Mouse (Mus musculus) liver, postnatal 0 days (tissue): ENCODE results near the gene Mboat2. TPM values are rescaled to one million over a fixed set of nuclear protein-coding genes. Genes with fewer than 3 reads are reported as not detected.

Experiments used
- ATAC-seq: fragments of 200-750 bp; cut with Nextera tagmentation; 2 replicates; pipeline ENCODE4 v1.8.0; 2017; ENCODE audit warnings: mild to moderate bottlenecking, moderate library complexity
- DNase-seq: peaks from one replicate; pipeline ENCODE4 v3.0.0-alpha.2; 2016
- H3K27ac ChIP-seq: fragments of 300-500 bp; sonication (generic); 2 replicates; pipeline ENCODE4 v1.5.1; 2014; ENCODE audit warnings: antibody characterized with exemption, moderate library complexity, mild to moderate bottlenecking, low read depth
- H3K27me3 ChIP-seq: fragments of 300-500 bp; sonication (generic); 2 replicates; pipeline ENCODE4 v1.6.1; 2014; ENCODE audit warnings: low read length, control low read depth, mixed read lengths; ENCODE audit not compliant: insufficient read depth
- H3K36me3 ChIP-seq: fragments of 300-500 bp; sonication (generic); replicated peaks from 2 replicates; pipeline ENCODE4 v1.6.1; 2014; ENCODE audit warnings: mild to moderate bottlenecking, control low read depth, low read length, moderate library complexity, mixed read lengths; ENCODE audit not compliant: insufficient read depth
- H3K4me1 ChIP-seq: fragments of 300-500 bp; sonication (generic); 2 replicates; pipeline ENCODE4 v1.6.1; 2014; ENCODE audit warnings: antibody characterized with exemption, mild to moderate bottlenecking, control low read depth; ENCODE audit not compliant: insufficient read depth
- H3K4me2 ChIP-seq: fragments of 300-500 bp; sonication (generic); 2 replicates; pipeline ENCODE4 v1.6.1; 2014; ENCODE audit warnings: low read depth, mild to moderate bottlenecking, low read length, moderate library complexity, mixed read lengths
- H3K4me3 ChIP-seq: fragments of 300-500 bp; sonication (generic); 2 replicates; pipeline ENCODE4 v1.5.1; 2014; ENCODE audit warnings: low read depth, low read length
- H3K9ac ChIP-seq: fragments of 300-500 bp; sonication (generic); replicated peaks from 2 replicates; pipeline ENCODE4 v1.6.1; 2014; ENCODE audit warnings: mild to moderate bottlenecking, moderate library complexity
- H3K9me3 ChIP-seq: fragments of 300-500 bp; sonication (generic); 2 replicates; pipeline ENCODE4 v1.6.1; 2016; ENCODE audit warnings: mild to moderate bottlenecking, control low read depth, low read length, mixed read lengths
- CTCF ChIP-seq: sonication (generic); IDR thresholded peaks from 2 replicates; pipeline ENCODE4 v1.5.1; 2016; ENCODE audit warnings: antibody characterized with exemption, low read depth
- EP300 ChIP-seq: IDR thresholded peaks from 2 replicates; pipeline ENCODE4 v1.6.1; 2016; ENCODE audit warnings: antibody characterized with exemption, low read depth, mild to moderate bottlenecking
- WGBS: fragments of 180-500 bp; shearing (Covaris S2); extraction: QIAGEN DNeasy Blood & Tissue Kit; methylation state at CpG from one replicate; pipeline ENCODE4 v1.1.7; 2014; ENCODE audit not compliant: insufficient replicate concordance; 5-methylcytosine and 5-hydroxymethylcytosine counted together
- polyA plus RNA-seq: library from polyadenylated mRNA; unstranded; fragments of >200 nt; fragmentation: Nextera tagmentation; extraction: Ambion mirVana; gene quantifications from 2 replicates; pipeline ENCODE4 v1.2.1, GENCODE M21; 2015

The Mboat2 gene
- polyA plus RNA-seq, 1 experiment from 2014 or later = 2.0 TPM

DNA sequence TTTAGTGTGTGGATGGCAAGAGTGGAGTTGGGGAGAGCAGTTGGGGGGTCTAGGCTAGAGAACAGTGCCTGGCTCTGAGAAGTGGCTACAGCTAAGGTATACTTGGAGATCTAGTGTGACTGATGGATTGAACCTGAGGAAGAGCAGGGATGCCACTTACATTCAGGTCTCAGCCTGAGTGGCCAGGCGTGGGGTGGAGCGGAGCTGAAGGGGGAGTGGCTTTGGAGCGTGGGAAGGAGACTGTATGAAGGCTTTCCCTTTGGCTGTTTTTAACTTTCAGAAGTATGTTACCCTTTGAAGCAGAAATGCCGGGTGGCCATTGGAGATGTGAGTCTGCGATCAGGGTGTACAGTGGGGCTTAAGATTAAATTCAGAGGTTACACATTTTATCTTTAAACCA is 26.7 kb downstream of the Mboat2 start:
- no peak overlapping the region for H3K9ac ChIP-seq
- no peaks in the 10 kb centered on the region for H3K36me3 ChIP-seq
- DNase-seq = no peak
- H3K4me2 ChIP-seq = no peak overlapping the region
- no peak overlapping the region for H3K4me3 ChIP-seq
- H3K27me3 ChIP-seq = no peaks in the 10 kb centered on the region
- ATAC-seq = no peak
- TF ChIP-seq CTCF (no peak), EP300 (no peak)
- H3K27ac ChIP-seq = no peak overlapping the region
- H3K9me3 ChIP-seq = no peaks in the 10 kb centered on the region
- no peaks in the 10 kb centered on the region for H3K4me1 ChIP-seq
- WGBS = 73% methylated on average over 5 of the region's 5 CpGs

DNA sequence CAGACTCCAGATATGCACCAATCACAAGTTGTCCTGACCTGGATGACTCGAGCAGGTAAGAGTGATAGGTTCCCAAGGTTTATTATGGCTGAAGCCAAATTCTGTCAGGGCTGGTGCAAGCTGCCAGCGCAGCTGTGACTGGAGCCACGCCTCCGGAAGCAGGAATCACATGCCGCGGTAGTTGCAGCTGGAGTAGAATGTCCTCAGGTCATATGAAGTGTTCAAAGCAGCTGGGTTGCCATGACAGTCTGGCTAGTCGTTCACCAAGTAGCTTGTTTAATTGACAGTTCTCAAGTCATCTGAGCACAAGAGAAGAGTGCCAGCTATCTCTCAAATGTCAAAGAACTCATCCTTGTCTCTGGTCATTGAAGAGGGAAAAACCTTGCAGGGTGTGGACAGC is 28.7 kb downstream of the Mboat2 start:
- DNase-seq (no peak), ATAC-seq (no peak)
- Histone ChIP-seq H3K27ac (no peak overlapping the region), H3K36me3 (no peaks in the 10 kb centered on the region), H3K4me3 (no peak overlapping the region), H3K4me2 (no peak overlapping the region), H3K9me3 (no peaks in the 10 kb centered on the region), H3K9ac (no peak overlapping the region), H3K4me1 (no peaks in the 10 kb centered on the region), H3K27me3 (no peaks in the 10 kb centered on the region)
- 82% methylated on average over 7 of the region's 7 CpGs for WGBS
- TF ChIP-seq EP300 (no peak), CTCF (no peak)

DNA sequence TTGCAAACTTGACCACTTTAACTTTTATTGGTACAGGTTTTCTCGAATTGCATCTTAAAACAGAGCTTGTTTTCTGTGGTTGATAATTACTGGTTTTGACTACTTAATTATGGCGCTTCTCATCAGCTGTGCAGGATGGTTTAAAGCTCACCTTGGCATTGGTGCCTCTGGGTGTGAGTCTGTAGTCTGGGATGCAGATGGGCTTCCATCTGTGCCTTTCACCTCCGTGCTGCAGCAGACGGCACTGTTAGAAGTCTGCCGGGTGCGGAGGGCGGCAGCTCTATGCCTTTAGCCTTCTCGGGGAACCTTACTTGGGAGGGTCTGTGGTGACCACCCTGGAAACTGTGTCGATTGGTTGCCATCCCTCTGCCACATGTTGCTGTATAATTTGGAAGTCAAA is 29.8 kb downstream of the Mboat2 start:
- no peak for TF ChIP-seq EP300
- TF ChIP-seq CTCF = no peak
- DNase-seq (no peak), ATAC-seq (no peak)
- 86% methylated on average over 9 of the region's 9 CpGs for WGBS
- Histone ChIP-seq H3K27ac (no peak overlapping the region), H3K4me2 (no peak overlapping the region), H3K27me3 (no peaks in the 10 kb centered on the region), H3K4me3 (no peak overlapping the region), H3K36me3 (no peaks in the 10 kb centered on the region), H3K9me3 (no peaks in the 10 kb centered on the region), H3K9ac (no peak overlapping the region), H3K4me1 (no peaks in the 10 kb centered on the region)

DNA sequence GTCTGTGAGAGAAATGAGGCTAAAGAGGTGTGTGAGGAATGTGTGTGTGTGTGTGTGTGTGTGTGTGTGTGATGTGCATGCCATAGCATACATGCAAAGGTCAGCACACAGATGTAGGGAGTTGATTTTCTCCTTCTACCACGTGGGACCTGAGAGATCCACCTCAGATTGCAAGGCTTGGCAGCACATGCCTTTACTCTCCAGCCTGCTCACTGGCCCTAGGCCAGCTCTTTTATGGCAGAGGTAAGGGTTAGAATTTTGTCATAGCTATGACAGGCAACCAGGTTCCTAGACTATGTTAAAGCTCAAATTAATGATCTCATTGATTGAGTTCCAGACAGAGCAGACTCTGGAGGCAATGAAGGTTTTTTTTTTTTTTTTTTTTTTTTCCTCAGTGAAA is 33.1 kb downstream of the Mboat2 start:
- H3K27me3 ChIP-seq = no peaks in the 10 kb centered on the region
- ATAC-seq (no peak), DNase-seq (no peak)
- no peaks in the 10 kb centered on the region for H3K4me1 ChIP-seq
- H3K36me3 ChIP-seq = no peaks in the 10 kb centered on the region
- H3K9me3 ChIP-seq = no peaks in the 10 kb centered on the region
- no peak for TF ChIP-seq CTCF
- no peak for TF ChIP-seq EP300
- H3K4me2 ChIP-seq = no peak overlapping the region
- H3K4me3 ChIP-seq = no peak overlapping the region
- no peak overlapping the region for H3K27ac ChIP-seq
- H3K9ac ChIP-seq = no peak overlapping the region
- 48% methylated on average over 1 of the region's 1 CpGs for WGBS

DNA sequence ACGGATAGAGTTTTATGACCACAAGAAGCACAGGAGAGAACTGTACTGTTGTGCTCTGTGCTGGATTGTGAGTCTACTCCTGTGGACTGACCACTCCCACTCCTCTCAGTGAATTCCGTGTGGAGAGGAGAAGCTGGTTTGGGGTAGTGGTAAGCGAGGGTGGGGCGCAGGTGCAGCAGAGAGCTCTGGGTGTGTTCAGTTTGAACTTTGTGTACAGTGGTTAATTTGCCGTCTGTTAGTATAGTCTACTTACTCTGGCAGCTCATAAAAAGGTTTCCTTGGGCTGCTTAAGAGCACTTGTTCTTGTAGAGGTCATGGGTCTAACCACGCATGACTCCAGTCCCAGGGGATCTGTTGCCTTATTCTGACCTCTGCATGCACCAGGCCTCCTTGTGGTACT is 36.0 kb downstream of the Mboat2 start:
- no peaks in the 10 kb centered on the region for H3K27me3 ChIP-seq
- no peak overlapping the region for H3K27ac ChIP-seq
- 67% methylated on average over 6 of the region's 6 CpGs for WGBS
- no peaks in the 10 kb centered on the region for H3K9me3 ChIP-seq
- ATAC-seq (no peak), DNase-seq (no peak)
- no peak overlapping the region for H3K4me3 ChIP-seq
- H3K4me1 ChIP-seq = 0 out of 2 replicates have a peak, but pooled peaks cover 2% of the 10 kb centered on the region
- H3K4me2 ChIP-seq = no peak overlapping the region
- H3K9ac ChIP-seq = no peak overlapping the region
- H3K36me3 ChIP-seq = no peaks in the 10 kb centered on the region
- TF ChIP-seq EP300 = no peak
- no peak for TF ChIP-seq CTCF

DNA sequence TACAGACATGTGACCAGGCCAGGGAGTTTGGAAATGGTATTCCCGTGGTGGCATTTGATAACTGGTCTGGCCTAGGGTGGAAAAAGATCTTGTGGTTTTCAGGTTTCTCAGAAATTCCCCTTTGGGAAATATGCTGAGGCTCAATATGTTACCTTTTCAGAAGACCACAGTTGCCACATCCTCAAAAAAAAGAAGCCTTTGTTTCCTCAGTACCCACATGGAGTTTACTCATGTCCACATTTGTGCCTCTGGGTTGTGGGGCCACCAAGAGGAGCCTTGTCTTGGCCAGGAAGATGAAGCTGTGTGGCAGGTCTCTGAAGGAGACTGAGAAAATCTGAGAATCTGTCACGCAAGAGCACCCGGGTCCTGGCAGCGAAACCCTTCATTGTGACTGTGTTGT is 38.0 kb downstream of the Mboat2 start:
- no peaks in the 10 kb centered on the region for H3K27me3 ChIP-seq
- DNase-seq = no peak
- TF ChIP-seq CTCF = no peak
- no peak for TF ChIP-seq EP300
- 59% methylated on average over 4 of the region's 4 CpGs for WGBS
- no peaks in the 10 kb centered on the region for H3K9me3 ChIP-seq
- no peak for ATAC-seq
- H3K27ac ChIP-seq = no peak overlapping the region
- H3K4me3 ChIP-seq = no peak overlapping the region
- H3K4me2 ChIP-seq = no peak overlapping the region
- H3K36me3 ChIP-seq = no peaks in the 10 kb centered on the region
- no peak overlapping the region for H3K9ac ChIP-seq
- 0 out of 2 replicates have a peak, but pooled peaks cover 4% of the 10 kb centered on the region for H3K4me1 ChIP-seq

DNA sequence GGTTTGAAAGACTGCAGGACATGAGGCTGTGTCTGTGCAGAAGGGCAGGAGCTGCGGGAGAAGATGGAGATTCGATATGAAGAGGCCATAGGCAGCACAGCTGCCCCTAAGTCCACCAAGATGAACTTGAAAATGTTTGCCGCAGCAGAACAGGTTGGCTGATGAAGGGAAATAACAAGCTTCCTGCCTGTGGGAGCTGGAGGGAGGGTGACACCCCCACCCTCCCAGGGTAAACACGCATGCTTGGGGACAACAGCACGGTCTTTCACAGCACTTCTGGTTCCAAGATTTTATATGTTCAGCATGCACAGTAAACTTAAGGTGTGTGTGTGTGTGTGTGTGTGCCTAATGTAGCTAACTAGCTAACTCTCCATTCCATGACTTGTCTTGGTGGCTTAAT is 38.6 kb downstream of the Mboat2 start:
- Histone ChIP-seq H3K4me2 (no peak overlapping the region), H3K4me3 (no peak overlapping the region), H3K4me1 (0 out of 2 replicates have a peak, but pooled peaks cover 4% of the 10 kb centered on the region), H3K36me3 (no peaks in the 10 kb centered on the region), H3K27me3 (no peaks in the 10 kb centered on the region), H3K27ac (no peak overlapping the region), H3K9me3 (no peaks in the 10 kb centered on the region), H3K9ac (no peak overlapping the region)
- ATAC-seq (no peak), DNase-seq (no peak)
- WGBS = 40% methylated on average over 5 of the region's 5 CpGs
- no peak for TF ChIP-seq EP300
- TF ChIP-seq CTCF = no peak
